Mouse (Mus musculus) A20 (cell line): ENCODE measurements around the gene Asxl2.
"Not testable (repeated sequence)": the region's sequence is repeated elsewhere in the genome, so short reads cannot be mapped to it uniquely, and the experiment has no call there.

Source experiments
- DNase-seq: peaks from one replicate; pipeline ENCODE4 v3.0.0-alpha.2; 2011; ENCODE audit warnings: low read depth, low spot score

The Asxl2 gene

GRCm38 (mm10) chr12:3426530-3427034, at the start of gene Asxl2:
Gene Asxl2 (plus strand): TSS chr12:3426857.
- peak; percentile 100 for DNase-seq

- DNase-seq = peak; percentile 74
Observed at GRCm38 (mm10) chr12:3377190-3377589, 49.5 kb upstream of the Asxl2 start.

GRCm38 (mm10) chr12:3377755-3378154, 48.9 kb upstream of the Asxl2 start:
- no peak for DNase-seq

GRCm38 (mm10) chr12:3384860-3385259, 41.8 kb upstream of the Asxl2 start:
- DNase-seq = no peak

DNA sequence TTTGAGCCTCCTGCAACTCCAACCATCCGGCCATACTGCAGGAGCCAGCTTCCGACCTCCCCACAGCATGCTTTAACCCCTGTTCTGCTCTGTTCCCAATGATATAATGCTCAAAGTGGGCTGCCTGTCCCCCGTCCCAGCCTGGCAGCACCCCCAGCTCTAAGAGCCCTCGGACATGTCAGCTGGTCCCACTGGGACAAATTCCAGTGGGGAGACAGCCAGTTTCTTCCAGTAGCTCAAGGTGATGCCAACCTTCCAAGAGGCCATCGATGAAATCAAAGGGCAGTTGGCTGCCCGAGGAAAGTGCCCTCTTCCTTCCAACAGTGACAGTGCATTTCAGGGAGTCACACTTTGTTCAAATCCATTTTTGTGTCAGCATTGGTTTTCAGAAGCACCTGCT, 41.4 kb upstream of the Asxl2 start:
- no peak for DNase-seq

GRCm38 (mm10) chr12:3385940-3386339, 40.7 kb upstream of the Asxl2 start:
- no peak for DNase-seq

DNA sequence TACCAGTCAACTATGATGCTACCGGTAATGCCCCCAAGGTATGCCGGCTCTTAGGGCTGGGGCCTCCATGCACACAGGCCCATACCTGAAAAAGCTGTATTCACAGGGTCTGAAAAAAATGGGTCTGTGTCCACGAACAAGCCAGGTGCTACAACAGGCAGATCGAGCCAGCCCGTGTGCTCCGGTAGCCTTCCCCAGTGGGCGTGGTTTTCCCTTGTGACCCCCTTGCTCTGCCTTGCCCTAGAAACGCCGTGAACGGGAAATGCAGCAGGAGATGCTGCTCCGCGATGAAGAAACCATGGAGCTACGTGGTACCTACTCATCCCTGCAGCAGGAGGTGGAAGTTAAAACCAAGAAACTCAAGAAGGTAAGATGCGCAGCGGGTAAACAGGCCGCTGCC, 38.8 kb upstream of the Asxl2 start:
- no peak for DNase-seq

- DNase-seq = no peak
Observed at GRCm38 (mm10) chr12:3389394-3389793, 37.3 kb upstream of the Asxl2 start.

GRCm38 (mm10) chr12:3390071-3390470, 36.6 kb upstream of the Asxl2 start:
- no peak for DNase-seq

DNA sequence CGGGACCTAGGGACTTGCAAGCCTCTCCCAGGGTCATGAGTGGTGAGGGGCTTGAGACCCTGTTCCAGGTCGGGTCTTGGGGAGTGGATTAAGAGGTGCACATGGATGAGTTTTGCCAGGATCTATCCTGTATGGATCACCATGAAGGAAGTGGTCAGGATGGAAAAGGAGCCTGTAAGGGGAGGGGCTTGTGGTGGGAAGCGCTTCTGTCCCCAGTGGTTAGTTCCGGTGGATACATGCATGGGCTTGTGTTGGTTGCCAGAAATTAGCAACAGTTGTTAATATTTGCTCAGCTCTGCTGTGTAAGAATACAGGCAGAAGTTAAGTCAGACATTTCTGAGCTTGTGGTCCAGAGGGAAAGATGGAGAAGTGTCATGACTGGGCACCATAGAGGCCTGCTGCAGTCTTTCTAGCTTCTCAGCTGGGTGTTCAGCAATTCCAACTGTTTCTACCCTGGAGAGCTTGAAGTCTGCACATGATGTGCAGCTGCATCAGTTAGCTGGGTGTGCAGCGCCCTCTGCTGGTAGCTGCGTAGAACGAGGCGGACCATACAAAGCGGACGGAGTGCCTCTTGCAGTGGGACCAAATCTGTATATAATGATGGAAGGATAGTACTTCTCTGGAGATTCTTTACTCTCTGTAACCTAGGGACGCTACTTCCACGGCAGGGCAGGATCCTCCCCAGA, 35.9 kb upstream of the Asxl2 start:
- DNase-seq = peak; percentile 87

DNA sequence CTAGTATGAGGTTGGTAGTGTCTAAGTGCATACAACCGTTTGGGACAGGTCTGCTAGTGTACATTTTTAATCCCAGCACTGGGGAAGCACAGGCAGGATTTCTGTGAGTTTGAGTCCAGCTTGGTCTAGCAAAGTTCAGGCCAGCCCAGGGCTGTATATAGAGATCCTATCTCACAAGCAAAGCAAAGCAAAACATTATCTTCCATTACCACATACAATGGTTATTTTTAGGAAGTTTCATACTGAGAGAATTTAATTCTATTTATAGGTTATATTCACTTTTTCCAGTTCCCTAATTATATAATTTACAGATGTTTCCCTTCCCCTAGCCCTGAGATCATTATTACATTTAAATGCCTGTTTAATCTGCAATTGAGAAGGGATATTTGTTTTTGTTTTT, 35.4 kb upstream of the Asxl2 start:
- DNase-seq = no peak

- no peak for DNase-seq
Observed at GRCm38 (mm10) chr12:3393140-3393539, 33.5 kb upstream of the Asxl2 start.

DNA sequence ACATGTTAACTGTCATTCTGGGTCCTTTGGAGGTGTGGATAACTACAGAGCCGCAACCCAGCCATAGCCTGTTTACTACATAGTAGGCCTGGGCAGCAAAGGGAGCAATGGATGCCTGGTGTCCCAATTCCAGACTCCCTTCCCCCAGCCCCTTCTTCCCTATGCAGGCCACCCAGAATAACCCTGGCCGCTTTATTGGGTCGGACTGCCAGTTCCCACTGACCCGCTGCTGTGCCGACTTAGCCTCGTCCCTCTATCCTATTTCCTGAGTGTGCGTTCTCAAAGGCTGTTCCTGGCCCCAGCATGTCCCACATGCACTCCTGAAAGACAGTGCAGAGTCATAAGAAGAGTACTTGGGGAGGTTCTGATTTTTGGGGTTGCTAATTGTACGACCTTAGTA, 29.7 kb upstream of the Asxl2 start:
- DNase-seq = no peak

DNA sequence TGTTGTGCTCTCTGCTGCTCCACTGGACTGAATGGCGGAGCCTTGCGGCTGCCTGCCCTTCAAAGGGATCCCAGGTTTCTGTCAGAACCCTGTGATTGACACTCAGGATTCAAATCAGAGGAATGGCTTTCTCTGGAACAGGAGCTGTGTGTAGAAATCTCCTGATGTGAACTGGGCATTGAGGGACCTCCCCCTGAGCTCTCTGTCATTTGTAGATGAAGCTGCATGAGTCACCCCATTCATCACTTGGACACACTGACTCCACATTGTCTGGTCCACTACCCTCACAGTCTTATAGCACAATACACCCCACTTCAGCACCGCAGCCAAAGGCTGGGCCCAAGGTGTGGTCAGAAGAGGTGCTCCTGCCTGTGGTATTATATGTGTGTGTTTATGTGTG, 21.0 kb upstream of the Asxl2 start:
- not testable (repeated sequence) for DNase-seq

DNA sequence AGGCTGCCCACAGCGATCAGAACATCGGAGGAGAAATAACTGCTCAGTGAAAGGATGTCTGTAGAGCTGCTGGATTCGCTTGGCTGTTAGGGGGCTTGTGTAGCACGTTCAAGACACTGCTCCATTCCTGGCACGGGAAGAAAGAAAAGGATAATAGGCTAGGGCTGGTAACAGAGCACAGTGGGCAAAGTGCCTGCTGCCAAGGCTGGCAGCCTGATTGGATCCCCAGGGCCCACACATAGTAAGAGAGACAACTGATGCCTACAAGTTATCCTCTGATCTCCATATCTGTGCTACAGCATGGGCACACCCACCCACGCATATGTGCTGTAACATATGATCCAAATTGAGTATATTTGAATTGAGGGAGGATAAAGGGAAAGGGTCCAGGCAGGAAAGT, 20.1 kb upstream of the Asxl2 start:
- no peak for DNase-seq

DNA sequence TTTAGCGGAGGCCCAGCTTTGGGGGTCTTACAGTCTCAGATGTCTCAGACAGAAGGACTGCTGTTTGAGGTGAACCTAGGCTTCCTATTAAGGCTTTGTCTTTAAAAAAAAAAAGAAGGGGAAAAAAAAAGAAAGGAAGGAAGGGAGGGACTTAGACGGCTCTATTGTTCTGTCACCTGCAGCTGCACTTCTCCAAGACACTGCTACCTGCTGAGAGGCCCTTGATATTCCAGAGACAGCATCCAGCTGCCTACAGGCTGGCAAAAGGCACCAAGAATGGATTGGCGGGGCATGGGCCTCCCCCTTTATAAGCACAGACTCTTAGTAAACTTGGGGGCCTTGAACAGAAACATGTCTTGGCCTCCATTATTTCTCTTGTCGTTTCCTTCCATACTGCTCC, 11.7 kb upstream of the Asxl2 start:
- no peak for DNase-seq

DNA sequence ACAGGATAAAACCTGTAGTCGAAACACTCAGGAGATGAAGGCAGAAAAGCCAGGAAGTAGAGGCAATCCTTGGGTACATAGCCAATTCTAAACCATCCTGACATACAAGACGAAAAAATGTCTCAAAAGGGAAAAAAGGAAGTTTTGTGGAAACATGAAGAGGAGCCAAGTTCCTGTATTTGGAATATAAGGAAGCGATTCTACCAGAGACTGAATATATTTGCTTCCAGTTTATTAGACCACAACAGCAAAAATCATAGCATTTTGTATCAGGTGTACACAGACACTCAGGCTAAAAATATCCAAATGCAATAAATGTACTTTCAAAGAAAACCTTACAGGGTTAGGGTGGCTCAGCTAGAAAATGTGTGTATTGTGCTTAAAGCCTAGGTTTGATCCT, 7.9 kb upstream of the Asxl2 start:
- DNase-seq = no peak

DNA sequence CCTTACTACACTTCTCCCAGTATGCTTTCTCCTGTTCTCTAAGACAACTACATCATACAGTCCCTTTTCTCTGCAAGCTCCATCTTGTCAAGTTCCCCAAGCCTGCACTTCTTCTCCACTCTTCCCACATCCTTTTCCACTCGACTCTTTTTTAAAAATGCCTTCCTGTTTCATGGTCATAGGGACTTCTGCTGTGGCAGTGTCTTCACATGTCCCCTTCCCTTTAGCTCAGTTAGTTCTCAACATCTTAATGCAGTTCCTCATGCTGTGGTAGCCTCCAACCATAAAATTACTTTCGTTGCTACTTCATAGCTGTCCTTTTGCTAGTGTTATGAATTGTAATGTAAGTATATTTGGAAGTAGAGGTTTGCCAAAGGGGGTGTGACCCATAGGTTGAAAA, 6.1 kb upstream of the Asxl2 start:
- no peak for DNase-seq

DNA sequence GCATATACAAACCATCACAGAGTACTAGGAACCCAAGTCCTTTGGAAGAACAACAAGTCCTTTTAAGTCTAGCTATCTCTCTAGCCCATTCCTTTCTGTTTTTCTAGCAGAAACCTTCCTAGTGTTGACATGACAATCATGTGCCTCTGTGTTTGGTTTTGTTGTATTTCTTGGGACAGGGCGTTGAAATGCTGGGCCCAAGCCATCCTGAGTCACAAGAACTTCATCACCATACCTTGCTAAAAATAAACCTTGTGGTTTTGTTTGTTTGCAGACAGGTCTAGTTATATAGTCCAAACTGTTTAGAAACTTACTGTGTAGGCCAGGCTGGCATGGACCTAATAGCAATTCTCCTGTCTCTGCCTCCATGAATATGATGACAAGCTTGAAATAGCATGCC, 3.9 kb upstream of the Asxl2 start:
- DNase-seq = no peak

DNA sequence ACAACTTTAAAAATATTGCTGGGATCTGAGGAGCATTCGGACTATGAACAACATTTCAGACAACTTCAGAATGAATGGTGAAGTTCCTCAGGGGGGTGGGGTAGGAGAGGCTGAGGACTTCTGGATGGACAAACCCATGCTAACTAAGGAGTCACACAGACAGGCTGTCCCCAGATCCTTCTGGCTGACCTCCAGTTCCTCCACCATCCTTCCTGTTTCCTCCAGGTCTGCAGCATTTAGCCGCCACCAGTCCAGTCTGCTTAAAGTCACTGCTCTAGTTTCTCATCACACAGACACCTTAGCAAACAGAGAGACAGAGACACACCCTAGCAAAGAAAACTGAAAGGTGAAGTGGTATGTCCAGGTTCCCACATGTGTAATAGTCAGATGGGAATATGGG, 2.5 kb upstream of the Asxl2 start:
- DNase-seq = no peak

- peak; percentile 71 for DNase-seq
Observed at GRCm38 (mm10) chr12:3425375-3426341, 999 bp upstream of the Asxl2 start.

DNA sequence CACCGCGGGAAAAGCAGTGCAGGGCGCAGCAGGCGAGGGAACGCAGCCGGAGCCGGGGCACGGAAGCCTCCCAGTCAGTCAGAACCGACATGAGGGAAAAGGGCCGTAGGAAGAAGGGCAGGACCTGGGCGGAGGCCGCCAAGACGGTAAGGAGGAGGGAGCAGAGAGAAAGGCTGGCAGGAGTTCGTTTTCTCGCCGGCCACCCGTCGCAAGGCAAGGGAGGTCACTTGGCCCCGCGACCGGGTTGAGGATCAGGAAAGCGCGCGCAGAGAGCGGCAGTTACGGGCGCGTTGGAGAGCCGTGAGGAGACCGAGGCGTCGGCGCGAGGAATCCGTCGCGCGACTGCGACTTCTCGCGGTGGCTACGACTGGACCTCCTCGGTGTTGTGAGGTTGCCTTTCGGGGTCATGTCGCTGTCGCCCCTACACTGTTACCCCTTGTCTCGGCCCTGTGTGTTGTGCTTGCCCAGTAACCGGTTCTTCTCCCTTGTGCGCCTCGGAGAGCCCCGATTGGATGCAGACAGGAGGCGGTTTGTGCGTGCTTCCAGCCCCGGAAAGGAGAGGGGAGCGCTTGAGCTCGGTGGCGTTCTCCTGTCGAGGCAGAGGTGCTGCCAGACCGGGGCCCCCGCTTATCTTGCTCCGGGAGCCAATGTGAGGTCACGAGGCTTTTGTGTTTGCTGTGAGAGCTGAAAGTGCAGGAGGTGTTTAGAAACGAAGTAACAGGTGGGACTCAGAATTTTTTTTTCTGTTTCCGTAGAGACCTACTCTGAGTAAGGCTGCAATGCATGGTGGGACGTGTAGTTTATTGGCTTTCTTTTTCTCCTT, 621 bp downstream of the Asxl2 start:
- peak; percentile 86 for DNase-seq
